8 mouse cellular contexts compared by ENCODE assay signal in the genomic region with DNA sequence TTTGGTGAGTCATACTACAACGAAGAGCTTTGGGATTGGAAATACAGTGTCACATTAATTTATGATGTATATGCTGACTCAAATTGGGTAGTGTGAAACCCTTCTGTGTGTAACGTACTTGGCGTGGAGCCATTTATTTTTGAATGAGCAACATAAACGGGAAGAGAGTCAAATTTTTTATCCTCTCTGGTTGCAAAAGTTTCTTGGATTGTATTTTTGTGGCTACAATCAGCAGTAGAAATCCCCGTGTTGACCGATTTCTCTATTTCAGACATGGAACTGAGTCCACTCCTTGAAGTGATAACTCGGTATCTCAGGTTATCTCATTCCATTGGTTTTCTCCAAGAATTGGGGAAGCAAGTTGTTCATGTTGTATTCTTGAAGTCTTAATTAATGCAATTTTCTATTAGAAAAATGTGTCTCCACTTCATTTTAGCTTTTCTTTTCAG. TPM values are rescaled to one million over a fixed set of nuclear protein-coding genes. Genes with fewer than 3 reads are reported as not detected.
DNase-seq lines count a peak whose midpoint lies in the region; ATAC-seq and TF ChIP-seq lines count a peak whose summit lies in the region.
"Had no signal": no experiment of that assay in that cellular context is flagged by ENCODE, and none has a peak within 500 bp of the region (broad histone marks: within the 10 kb centered on the region; RNA-seq: fewer than 3 reads in every experiment).

No protein-coding gene starts in this region.

- peak overlapping the region; percentile 66 for H3K4me2 ChIP-seq in forebrain, embryonic 11.5 days (ENCODE audit: low read depth, low read length, severe bottlenecking)
- H3K4me2 ChIP-seq in liver, embryonic 13.5 days, result peak overlapping the region; percentile 87
- peak overlapping the region; percentile 71 for H3K4me2 ChIP-seq in stomach, embryonic 15.5 days

- no peak overlapping the region for H3K27ac ChIP-seq in thymus, adult 2 months (ENCODE audit: control insufficient read depth, insufficient read depth, low read length)
- no peak overlapping the region for H3K27ac ChIP-seq in forebrain, embryonic 11.5 days (ENCODE audit: low read depth, low read length)
- H3K27ac ChIP-seq in liver, embryonic 13.5 days, result peak overlapping the region; percentile 99
- H3K27ac ChIP-seq in stomach, embryonic 15.5 days, result peak overlapping the region; percentile 100

- H3K4me1 ChIP-seq in thymus, adult 2 months (replicated peaks; ENCODE audit: control insufficient read depth, insufficient read depth, low read length), result peaks cover 13% of the 10 kb centered on the region
- peaks cover 6% of the 10 kb centered on the region; the same call in 1 of the 2 replicates for H3K4me1 ChIP-seq in forebrain, embryonic 11.5 days (replicated peaks; ENCODE audit: control insufficient read depth, insufficient read depth, low read length)
- H3K4me1 ChIP-seq in liver, embryonic 13.5 days (replicated peaks), result peaks cover 57% of the 10 kb centered on the region
- peaks cover 32% of the 10 kb centered on the region for H3K4me1 ChIP-seq in stomach, embryonic 15.5 days

- H3K27me3 ChIP-seq in thymus, adult 2 months (ENCODE audit: control insufficient read depth, insufficient read depth, low read length), result no peaks in the 10 kb centered on the region
- H3K27me3 ChIP-seq in forebrain, embryonic 11.5 days (ENCODE audit: control insufficient read depth, insufficient read depth, low read length), result no peaks in the 10 kb centered on the region
- H3K27me3 ChIP-seq in liver, embryonic 13.5 days, result no peaks in the 10 kb centered on the region
- no peaks in the 10 kb centered on the region for H3K27me3 ChIP-seq in stomach, embryonic 15.5 days (replicated peaks)

- 3% methylated on average over 7 of the region's 7 CpGs for WGBS in thymus, adult 2 months
- 12% methylated on average over 7 of the region's 7 CpGs for WGBS in forebrain, embryonic 11.5 days
- 1% methylated on average over 7 of the region's 7 CpGs for WGBS in liver, embryonic 13.5 days (ENCODE audit: insufficient replicate concordance)
- WGBS in stomach, embryonic 15.5 days, result 4% methylated on average over 7 of the region's 7 CpGs

- DNase-seq in thymus, adult 2 months, result no peak
- DNase-seq in thymus, postnatal 14 days, result no peak
- no peak for DNase-seq in forebrain, embryonic 11.5 days (ENCODE audit: low spot score)
- DNase-seq in liver, embryonic 13.5 days, result no peak
- DNase-seq in adrenal gland, adult 8-10 months, result no peak
- DNase-seq in gastrocnemius, postnatal 4 days (ENCODE audit: low spot score in 2 of 2), result no peak

- no peak for TF ChIP-seq POLR2A in thymus, adult 2 months (IDR thresholded peaks at IDR 0.05; ENCODE audit: control insufficient read depth, extremely low read depth, insufficient read depth, low read length, poor library complexity)

- no peaks in the 10 kb centered on the region for H3K9me3 ChIP-seq in forebrain, embryonic 11.5 days (ENCODE audit: control insufficient read depth, low read length)
- no peaks in the 10 kb centered on the region for H3K9me3 ChIP-seq in liver, embryonic 13.5 days (replicated peaks)
- no peaks in the 10 kb centered on the region for H3K9me3 ChIP-seq in stomach, embryonic 15.5 days

- H3K9ac ChIP-seq in forebrain, embryonic 11.5 days (ENCODE audit: low read length), result peak overlapping the region; percentile 98
- H3K9ac ChIP-seq in liver, embryonic 13.5 days, result peak overlapping the region; percentile 99
- H3K9ac ChIP-seq in stomach, embryonic 15.5 days, result peak overlapping the region; percentile 100

- TF ChIP-seq CTCF in thymus, adult 2 months (IDR thresholded peaks at IDR 0.05; ENCODE audit: borderline replicate concordance, control insufficient read depth, extremely low read depth, insufficient read depth, low read length, poor library complexity), result no peak

- ATAC-seq in forebrain, embryonic 11.5 days (replicated peaks; ENCODE audit: low FRiP score), result no peak
- no peak for ATAC-seq in liver, embryonic 13.5 days (ENCODE audit: low read depth)
- ATAC-seq in stomach, embryonic 15.5 days (ENCODE audit: insufficient read depth, low FRiP score, low read depth), result no peak

- H3K4me3 ChIP-seq in thymus, adult 2 months (ENCODE audit: control insufficient read depth, insufficient read depth, low read length), result peak overlapping the region; percentile 74
- H3K4me3 ChIP-seq in forebrain, embryonic 11.5 days (ENCODE audit: low read depth, low read length), result peak overlapping the region; percentile 98
- H3K4me3 ChIP-seq in liver, embryonic 13.5 days (replicated peaks), result peak overlapping the region; percentile 97
- peak overlapping the region; percentile 99 for H3K4me3 ChIP-seq in stomach, embryonic 15.5 days (replicated peaks)

- no peaks in the 10 kb centered on the region for H3K36me3 ChIP-seq in thymus, adult 2 months (ENCODE audit: control insufficient read depth, insufficient read depth, low read length)
- no peaks in the 10 kb centered on the region for H3K36me3 ChIP-seq in forebrain, embryonic 11.5 days (ENCODE audit: control insufficient read depth, insufficient read depth, low read length)
- 0 out of 2 replicates have a peak, but pooled peaks cover 3% of the 10 kb centered on the region for H3K36me3 ChIP-seq in liver, embryonic 13.5 days
- no peaks in the 10 kb centered on the region for H3K36me3 ChIP-seq in stomach, embryonic 15.5 days

RNA-seq across cellular contexts. Expression of a gene that starts 1.3 kb away (rescaled TPM):
- polyA plus RNA-seq in thymus, adult 2 months (2012; rRNA removed), result 51.0 and 54.7 TPM in 2 replicates
- 122 and 128 TPM in 2 replicates for polyA plus RNA-seq in forebrain, embryonic 11.5 days (2014; fragmentation: Nextera tagmentation; extraction: Ambion mirVana)
- 37.6 and 41.1 TPM in 2 replicates for polyA plus RNA-seq in liver, embryonic 13.5 days (2015; fragmentation: Nextera tagmentation; extraction: Ambion mirVana)
- polyA plus RNA-seq in stomach, embryonic 15.5 days (2015; fragmentation: Nextera tagmentation; extraction: Ambion mirVana), result 71.3 and 72.1 TPM in 2 replicates
- 10 to 100 TPM; 67.9 to 74.5 (median 69.6) TPM for total RNA-seq in adrenal gland, adult 8-10 months (2022)
- total RNA-seq in gastrocnemius, postnatal 4 days (2021), result 10 to 100 TPM; 57.7 to 64.9 TPM

RNA-seq across cellular contexts. Expression of a gene that starts 45.5 kb away (rescaled TPM):
- polyA plus RNA-seq in thymus, adult 2 months (2012; rRNA removed), result not detected in 2 replicates
- not detected in 2 replicates for polyA plus RNA-seq in forebrain, embryonic 11.5 days (2014; fragmentation: Nextera tagmentation; extraction: Ambion mirVana)
- not detected in 2 replicates for polyA plus RNA-seq in liver, embryonic 13.5 days (2015; fragmentation: Nextera tagmentation; extraction: Ambion mirVana)
- polyA plus RNA-seq in stomach, embryonic 15.5 days (2015; fragmentation: Nextera tagmentation; extraction: Ambion mirVana), result not detected in 2 replicates
- not detected for total RNA-seq in adrenal gland, adult 8-10 months (2022)
- total RNA-seq in gastrocnemius, postnatal 4 days (2021), result not detected
- polyA plus RNA-seq: large intestine, adult 2 months had no signal

Comparison
In these comparisons a context has a peak if more than half of its experiments do, and no peak if none do; other contexts are left out.
1. H3K27ac ChIP-seq: peak in liver, embryonic 13.5 days (single experiment) and stomach, embryonic 15.5 days (single experiment); none in thymus, adult 2 months (single experiment) and forebrain, embryonic 11.5 days (single experiment).
2. Peak in every context shown above with its lines, with median percentiles within 50 percentile points of each other: H3K4me3 ChIP-seq, H3K4me2 ChIP-seq and H3K9ac ChIP-seq.